In genomic region chr12:100392466-100392865, GRCm38 (mm10) we compare ENCODE assay signal across 11 mouse cellular contexts.
DNase-seq lines count a peak whose midpoint lies in the region; TF ChIP-seq lines count a peak whose summit lies in the region.
"Had no signal": no experiment of that assay in that cellular context is flagged by ENCODE, and none has a peak within 500 bp of the region (broad histone marks: within the 10 kb centered on the region; RNA-seq: fewer than 3 reads in every experiment).

No protein-coding gene starts in this region.

- peak; percentile 74 for DNase-seq in gastrocnemius, adult 18-20 months (ENCODE audit: low spot score)
- no peak for DNase-seq in gastrocnemius, postnatal 10 days
- DNase-seq in layer of hippocampus, adult 2 months (ENCODE audit: low spot score in 2 of 2) = no peak
- no peak for DNase-seq in layer of hippocampus, adult 11-12 months (ENCODE audit: low spot score)
- peak; percentile 75 for DNase-seq in brain, embryonic 14.5 days (ENCODE audit: low read depth)
- peak; percentile 58 to 72 for DNase-seq in cerebellum, postnatal 36 days
- no peak for DNase-seq in heart, postnatal 4 days
- no peak for DNase-seq in frontal cortex, postnatal 14 days (ENCODE audit: low spot score in 2 of 2)
- DNase-seq: adrenal gland, adult 8-10 months had no signal

- no peak overlapping the region for H3K4me3 ChIP-seq in layer of hippocampus, adult 2 months
- H3K4me3 ChIP-seq: heart, embryonic 13.5 days had no signal

- H3K27ac ChIP-seq in layer of hippocampus, adult 2 months = peak overlapping the region; percentile 88
- H3K27ac ChIP-seq: heart, embryonic 13.5 days; liver, embryonic 14.5 days had no signal

- no peak for TF ChIP-seq CTCF in layer of hippocampus, adult 2 months (conservative IDR thresholded peaks at IDR 0.05)
- TF ChIP-seq CTCF in brain, embryonic 14.5 days (IDR thresholded peaks at IDR 0.05; ENCODE audit: borderline replicate concordance, extremely low read depth, insufficient read depth, insufficient read length) = no peak

- TF ChIP-seq POLR2A in brain, embryonic 14.5 days (IDR thresholded peaks at IDR 0.05; ENCODE audit: borderline replicate concordance, extremely low read depth, insufficient read depth, insufficient read length, poor library complexity, severe bottlenecking) = no peak

Comparison
In these comparisons a context has a peak if more than half of its experiments do, and no peak if none do; other contexts are left out.
1. DNase-seq: peak in gastrocnemius, adult 18-20 months (single experiment), brain, embryonic 14.5 days (single experiment) and cerebellum, postnatal 36 days (2 of 2); none in gastrocnemius, postnatal 10 days (single experiment), layer of hippocampus, adult 2 months (0 of 2), layer of hippocampus, adult 11-12 months (single experiment), heart, postnatal 4 days (single experiment) and frontal cortex, postnatal 14 days (0 of 2).